23 mouse cellular contexts compared by ENCODE assay signal in the genomic region with DNA sequence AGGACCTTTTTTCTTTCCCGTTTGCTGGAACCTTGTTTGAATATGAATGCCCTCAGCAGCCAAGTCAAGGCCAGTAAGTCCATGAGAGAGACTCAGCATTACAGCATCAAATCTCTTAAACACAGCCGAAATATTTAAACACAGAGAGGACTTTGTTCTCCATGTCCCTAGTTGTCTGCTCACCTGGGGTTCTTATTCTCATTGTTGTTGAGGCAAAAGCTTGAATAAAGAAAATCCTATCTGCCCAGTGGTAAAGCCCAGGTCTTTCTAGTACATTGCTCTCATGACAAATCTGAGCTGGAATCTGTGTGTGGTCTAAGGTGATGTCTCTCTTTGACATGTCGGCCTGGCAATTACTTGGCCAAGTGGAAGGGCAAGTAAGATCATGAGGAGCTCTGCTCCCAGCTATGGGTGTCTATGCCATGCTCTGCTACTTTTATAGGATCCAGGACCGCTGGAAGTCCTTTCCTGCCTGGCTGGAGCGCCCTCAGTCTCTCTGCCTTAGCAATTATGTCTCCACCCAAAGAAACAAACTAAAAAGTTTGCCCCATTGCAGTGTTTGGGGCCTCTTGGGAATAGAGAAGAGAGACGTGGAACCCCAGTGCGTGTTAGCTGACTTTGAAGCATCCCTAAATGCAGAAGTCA. TPM values are rescaled to one million over a fixed set of nuclear protein-coding genes. Genes with fewer than 3 reads are reported as not detected.
DNase-seq lines count a peak whose midpoint lies in the region; ATAC-seq and TF ChIP-seq lines count a peak whose summit lies in the region.
"Had no signal": no experiment of that assay in that cellular context is flagged by ENCODE, and none has a peak within 500 bp of the region (broad histone marks: within the 10 kb centered on the region; RNA-seq: fewer than 3 reads in every experiment).

No protein-coding gene starts in this region.

- no peaks in the 10 kb centered on the region for H3K79me2 ChIP-seq in heart, adult 2 months (replicated peaks; ENCODE audit: control insufficient read depth, insufficient read depth, low read length)

- no peaks in the 10 kb centered on the region for H3K9me3 ChIP-seq in kidney, embryonic 15.5 days (replicated peaks)
- no peaks in the 10 kb centered on the region for H3K9me3 ChIP-seq in intestine, embryonic 15.5 days
- H3K9me3 ChIP-seq: forebrain, embryonic 13.5 days; limb, embryonic 13.5 days; liver, embryonic 15.5 days had no signal

- H3K4me3 ChIP-seq in heart, adult 2 months, result peak overlapping the region; percentile 16; the same call in 1 of the 2 replicates
- 0 out of 2 replicates have a peak overlapping the region, but pooled peaks have one; percentile 1 for H3K4me3 ChIP-seq in kidney, embryonic 15.5 days (replicated peaks)
- H3K4me3 ChIP-seq in brown adipose tissue, adult 24 weeks (ENCODE audit: insufficient read depth, low read depth, low read length), result peak overlapping the region; percentile 14; the same call in 1 of the 2 replicates
- peak overlapping the region; percentile 17; the same call in 1 of the 2 replicates for H3K4me3 ChIP-seq in intestine, embryonic 15.5 days (replicated peaks)
- H3K4me3 ChIP-seq: erythroblast, embryonic 14.5 days; forebrain, embryonic 13.5 days; limb, embryonic 13.5 days; liver, embryonic 15.5 days; megakaryocyte, embryonic 14.5 days had no signal

- H3K36me3 ChIP-seq in heart, adult 2 months (ENCODE audit: control insufficient read depth, insufficient read depth, low read length), result no peaks in the 10 kb centered on the region
- H3K36me3 ChIP-seq in kidney, embryonic 15.5 days, result peaks cover 9% of the 10 kb centered on the region
- H3K36me3 ChIP-seq in intestine, embryonic 15.5 days, result no peaks in the 10 kb centered on the region
- H3K36me3 ChIP-seq: limb, embryonic 13.5 days; liver, embryonic 15.5 days had no signal

- DNase-seq in heart, adult 2 months, result no peak
- no peak for DNase-seq in heart, postnatal 4 days
- no peak for DNase-seq in kidney, postnatal 36 days
- DNase-seq in cerebellum, postnatal 36 days, result no peak
- DNase-seq in left cerebral cortex, adult 18-20 months (ENCODE audit: low spot score in 2 of 2), result no peak
- DNase-seq: adrenal gland, postnatal 25 days; B cell, adult 2 months; cerebellum, adult 11-12 months; cerebellum, postnatal 14 days; gastrocnemius, postnatal 14 days; lung, postnatal 14 days; right cerebral cortex, postnatal 4 days; thymus, postnatal 36 days had no signal

- H3K4me1 ChIP-seq in heart, adult 2 months (ENCODE audit: control insufficient read depth, insufficient read depth, low read length), result no peaks in the 10 kb centered on the region; the same call in 1 of the 2 replicates
- peaks cover 28% of the 10 kb centered on the region for H3K4me1 ChIP-seq in kidney, embryonic 15.5 days
- no peaks in the 10 kb centered on the region for H3K4me1 ChIP-seq in brown adipose tissue, adult 24 weeks (ENCODE audit: control insufficient read depth, insufficient read depth, insufficient read length, low read length)
- no peaks in the 10 kb centered on the region; the same call in 1 of the 2 replicates for H3K4me1 ChIP-seq in intestine, embryonic 15.5 days (replicated peaks)

- WGBS in heart, adult 2 months, result 78% methylated on average over 7 of the region's 7 CpGs
- WGBS in kidney, embryonic 15.5 days, result 50% methylated on average over 7 of the region's 7 CpGs
- WGBS in intestine, embryonic 15.5 days, result 53% methylated on average over 7 of the region's 7 CpGs

- H3K4me2 ChIP-seq in kidney, embryonic 15.5 days, result peak overlapping the region; percentile 9
- H3K4me2 ChIP-seq in intestine, embryonic 15.5 days (replicated peaks), result peak overlapping the region; percentile 46
- H3K4me2 ChIP-seq: forebrain, embryonic 13.5 days; limb, embryonic 13.5 days; liver, embryonic 15.5 days had no signal

- TF ChIP-seq CTCF in heart, adult 2 months (IDR thresholded peaks at IDR 0.05), result no peak

- intact Hi-C loops in heart, adult 2 months (cut with DNase I), result no loop called here

- H3K9ac ChIP-seq in heart, adult 2 months (ENCODE audit: low read depth, low read length), result peak overlapping the region; percentile 10
- H3K9ac ChIP-seq in kidney, embryonic 15.5 days, result no peak overlapping the region
- peak overlapping the region; percentile 5; the same call in 1 of the 2 replicates for H3K9ac ChIP-seq in intestine, embryonic 15.5 days
- H3K9ac ChIP-seq: forebrain, embryonic 13.5 days; limb, embryonic 13.5 days; liver, embryonic 15.5 days had no signal

- 0 out of 2 replicates have a peak, but pooled peaks cover 2% of the 10 kb centered on the region for H3K27me3 ChIP-seq in heart, adult 2 months (ENCODE audit: control insufficient read depth, insufficient read depth, low read length)
- H3K27me3 ChIP-seq in kidney, embryonic 15.5 days, result peaks cover 34% of the 10 kb centered on the region
- peaks cover 6% of the 10 kb centered on the region for H3K27me3 ChIP-seq in intestine, embryonic 15.5 days (replicated peaks)

- no peak for TF ChIP-seq POLR2A in heart, adult 2 months (IDR thresholded peaks at IDR 0.05; ENCODE audit: insufficient read depth, low read depth, low read length)

- peak overlapping the region; percentile 59 for H3K27ac ChIP-seq in heart, adult 2 months
- no peak overlapping the region for H3K27ac ChIP-seq in kidney, embryonic 15.5 days
- peak overlapping the region; percentile 70 for H3K27ac ChIP-seq in brown adipose tissue, adult 24 weeks (replicated peaks; ENCODE audit: low read depth, low read length)
- H3K27ac ChIP-seq in intestine, embryonic 15.5 days, result peak overlapping the region; percentile 33; the same call in 1 of the 2 replicates
- H3K27ac ChIP-seq: forebrain, embryonic 13.5 days; limb, embryonic 13.5 days; liver, embryonic 15.5 days had no signal

- no peak for ATAC-seq in kidney, embryonic 15.5 days (replicated peaks; ENCODE audit: low FRiP score)
- ATAC-seq in intestine, embryonic 15.5 days, result no peak
- ATAC-seq: forebrain, embryonic 13.5 days; inflammation-experienced regulatory T-cells, adult 6 months; midbrain, embryonic 16.5 days had no signal

- TF ChIP-seq EP300 in heart, adult 2 months (IDR thresholded peaks at IDR 0.05; ENCODE audit: insufficient read depth, low read depth, low read length), result no peak

RNA-seq across cellular contexts. Expression of a gene that starts 2.6 kb away (rescaled TPM):
- 10 to 100 TPM; 21.5 to 23.6 TPM for total RNA-seq in heart, adult 2 months (2021)
- polyA plus RNA-seq in heart, adult 2 months (2012; rRNA removed), result 32.4 and 46.9 TPM in 2 replicates
- 10 to 100 TPM; 20.7 to 21.7 TPM for total RNA-seq in heart, postnatal 4 days (2021)
- 24.4 and 26.8 TPM in 2 replicates for polyA plus RNA-seq in kidney, embryonic 15.5 days (2015; fragmentation: Nextera tagmentation; extraction: Ambion mirVana)
- 11.2 and 17.3 TPM in 2 replicates for polyA plus RNA-seq in brown adipose tissue, adult 24 weeks (2012; ENCODE audit: insufficient read depth, insufficient read length, missing spikeins)
- 37.2 and 40.6 TPM in 2 replicates for polyA plus RNA-seq in intestine, embryonic 15.5 days (2015; fragmentation: Nextera tagmentation; extraction: Ambion mirVana)
- 1 to 10 TPM; 2.3 to 2.5 TPM for total RNA-seq in left cerebral cortex, adult 18-20 months (2021)
- polyA plus RNA-seq: erythroblast, embryonic 14.5 days had no signal
